Mouse (Mus musculus) urinary bladder, postnatal 25 days (tissue): ENCODE measurements around the gene Wnt7b.
A peak's percentile ranks its signal among the peaks of the same experiment; 100 is the strongest.

ENCODE experiments used
- DNase-seq: peaks from one replicate; pipeline ENCODE4 v3.0.0; 2022; ENCODE audit warnings: low spot score

The Wnt7b gene

GRCm38 (mm10) chr15:85507370-85508014 lies 74.8 kb downstream of the Wnt7b start:
- no peak for DNase-seq

- no peak for DNase-seq
These were observed 75.6 kb downstream of the Wnt7b start for GRCm38 (mm10) chr15:85506680-85507079.

- DNase-seq: peak; percentile 35
These were observed 77.0 kb downstream of the Wnt7b start for GRCm38 (mm10) chr15:85505118-85505925.

GRCm38 (mm10) chr15:85503127-85503526 lies 79.1 kb downstream of the Wnt7b start, which contains the start of gene 7530416G11Rik:
Gene 7530416G11Rik, minus strand, starts transcription at chr15:85503227.
- DNase-seq: no peak

- DNase-seq: no peak
These were observed 82.0 kb downstream of the Wnt7b start for GRCm38 (mm10) chr15:85500267-85500666.

- DNase-seq: no peak
These were observed 84.2 kb downstream of the Wnt7b start for GRCm38 (mm10) chr15:85497981-85498475.

GRCm38 (mm10) chr15:85497548-85497947 lies 84.7 kb downstream of the Wnt7b start:
- no peak for DNase-seq

GRCm38 (mm10) chr15:85494163-85494621 lies 88.1 kb downstream of the Wnt7b start:
- DNase-seq: no peak

GRCm38 (mm10) chr15:85489751-85490150 lies 92.5 kb downstream of the Wnt7b start:
- DNase-seq: no peak

- DNase-seq: no peak
These were observed 93.4 kb downstream of the Wnt7b start for GRCm38 (mm10) chr15:85488900-85489299.
